Mouse (Mus musculus) splenic B cell, adult 2 months (primary cell): Measurements from ENCODE around the gene Fnbp1.
A peak's percentile ranks its signal among the peaks of the same experiment; 100 is the strongest.

Experiments used
- DNase-seq: peaks from one replicate; pipeline ENCODE4 v3.0.0-alpha.2; 2011; ENCODE audit warnings: low read depth, low spot score
- H3K27me3 ChIP-seq: 2 replicates; pipeline ENCODE4 v1.6.1; 2012; ENCODE audit warnings: mild to moderate bottlenecking, low read length, moderate library complexity, mixed read lengths; ENCODE audit not compliant: control insufficient read depth, poor library complexity, insufficient read depth, severe bottlenecking
- H3K36me3 ChIP-seq: 2 replicates; pipeline ENCODE4 v1.6.1; 2012; ENCODE audit warnings: mild to moderate bottlenecking, low read length, moderate library complexity, mixed read lengths; ENCODE audit not compliant: control insufficient read depth, poor library complexity, insufficient read depth, severe bottlenecking

Fnbp1 gene

DNA sequence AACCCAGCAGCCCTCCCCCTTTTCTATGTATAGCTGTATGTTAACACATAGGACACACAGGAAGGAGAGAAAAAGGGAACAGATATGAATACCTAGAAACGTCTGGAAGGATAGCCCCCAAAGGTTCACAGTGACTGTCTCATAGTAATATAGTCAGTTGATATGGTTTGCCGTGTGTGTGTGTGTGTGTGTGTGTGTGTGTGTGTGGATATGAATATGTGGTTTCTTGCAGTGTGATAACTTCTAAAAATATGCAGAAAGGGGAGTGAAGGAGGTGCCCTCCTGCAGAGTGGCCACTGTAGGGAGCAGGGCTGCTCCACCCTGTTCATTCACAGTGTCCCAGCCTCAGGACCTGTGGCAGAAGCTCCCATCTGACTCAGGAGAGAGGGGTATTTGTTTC, 136.4 kb downstream of the Fnbp1 start:
- no peaks in the 10 kb centered on the region for H3K27me3 ChIP-seq
- DNase-seq: no peak
- H3K36me3 ChIP-seq: no peaks in the 10 kb centered on the region; the same call in 1 of the 2 replicates

GRCm38 (mm10) chr2:31002857-31003256, 139.0 kb downstream of the Fnbp1 start:
- Histone ChIP-seq H3K36me3 (no peaks in the 10 kb centered on the region; the same call in 1 of the 2 replicates), H3K27me3 (no peaks in the 10 kb centered on the region)
- DNase-seq: no peak

DNA sequence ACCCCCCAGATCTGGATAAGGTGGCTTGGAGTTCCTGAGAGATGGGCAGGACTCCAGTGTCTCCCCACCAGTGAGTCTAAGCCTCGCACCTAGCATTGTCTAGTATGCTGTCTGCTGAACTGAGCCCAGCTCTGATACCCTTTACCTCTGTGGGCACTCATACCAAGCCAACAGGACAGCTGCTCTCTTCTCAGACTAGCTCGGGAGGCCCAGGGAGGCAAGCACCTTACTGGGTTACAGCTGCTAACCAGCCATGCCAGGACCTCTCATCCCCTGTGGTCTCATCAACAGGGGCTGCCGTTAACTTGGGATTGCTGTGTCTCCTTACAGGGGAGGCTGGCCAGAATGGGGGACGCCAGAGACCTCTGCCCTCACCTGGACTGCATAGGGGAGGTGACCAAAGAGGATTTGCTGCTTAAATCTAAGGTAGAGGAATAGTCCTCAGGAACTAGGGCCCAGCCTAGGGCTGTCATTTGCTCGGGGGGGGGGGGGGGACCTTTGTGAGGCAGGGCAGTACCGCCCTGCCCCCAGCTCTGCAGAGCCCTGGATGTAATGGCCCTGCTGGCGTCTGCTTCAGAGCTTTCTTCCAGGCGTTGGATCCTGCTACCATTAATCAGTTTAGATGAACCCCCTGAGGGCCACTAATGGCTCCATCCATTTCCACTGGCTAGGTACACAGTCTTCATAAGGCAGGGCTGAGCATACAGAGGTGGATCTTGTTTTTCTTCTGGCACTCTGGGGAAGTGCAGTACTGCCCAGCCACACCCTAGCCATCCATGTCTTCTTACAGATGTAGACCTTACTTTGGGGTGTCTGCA, 143.2 kb downstream of the Fnbp1 start:
- H3K36me3 ChIP-seq: no peaks in the 10 kb centered on the region
- H3K27me3 ChIP-seq: no peaks in the 10 kb centered on the region
- DNase-seq: no peak

DNA sequence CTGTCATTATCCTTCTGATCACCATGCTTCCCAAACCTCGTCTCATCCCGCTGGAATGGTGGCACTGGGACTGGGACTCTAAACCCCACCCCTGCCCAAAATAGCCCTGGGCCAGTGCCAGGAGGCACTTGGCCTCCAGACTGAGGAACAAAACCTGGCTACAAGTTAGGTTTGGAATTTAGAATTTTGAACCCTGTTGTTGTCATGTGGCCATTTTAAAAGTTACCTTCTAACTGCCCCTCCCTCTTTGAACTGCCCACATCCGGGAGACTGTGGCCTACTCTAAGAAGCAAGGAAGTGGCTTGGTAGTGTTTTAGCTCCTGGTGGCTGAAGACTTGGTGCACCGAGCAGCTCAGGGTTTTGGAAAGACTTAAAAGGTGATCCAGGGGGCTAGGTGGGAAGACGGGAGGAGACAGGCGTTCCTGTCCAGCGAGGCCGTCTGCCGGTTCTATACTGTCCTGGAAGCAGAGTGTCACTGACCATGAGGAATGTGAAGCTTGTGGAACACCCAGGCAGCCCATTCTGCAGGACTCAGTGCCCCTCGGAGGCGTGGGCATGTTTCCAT, 146.3 kb downstream of the Fnbp1 start:
- Histone ChIP-seq H3K36me3 (no peaks in the 10 kb centered on the region), H3K27me3 (no peaks in the 10 kb centered on the region)
- no peak for DNase-seq

DNA sequence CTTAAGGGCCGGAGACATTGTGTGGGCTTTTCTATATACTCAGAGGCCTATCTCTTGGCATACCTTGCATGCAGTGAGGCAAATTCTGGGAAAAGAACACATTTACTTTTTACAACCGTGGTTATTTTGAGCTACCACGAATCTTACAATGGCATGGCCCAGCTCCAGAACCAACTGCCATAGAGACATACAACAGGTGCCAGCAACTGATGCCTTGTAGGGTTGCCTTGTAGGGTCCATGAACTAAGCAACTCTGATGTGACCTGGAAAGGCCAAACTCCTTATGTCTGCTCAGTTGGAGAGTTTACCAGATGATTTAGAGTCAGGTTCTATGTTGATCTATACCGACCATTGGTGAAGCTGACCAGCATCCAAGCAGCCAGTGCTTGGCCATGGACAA, 147.0 kb downstream of the Fnbp1 start:
- Histone ChIP-seq H3K27me3 (no peaks in the 10 kb centered on the region), H3K36me3 (no peaks in the 10 kb centered on the region)
- no peak for DNase-seq

DNA sequence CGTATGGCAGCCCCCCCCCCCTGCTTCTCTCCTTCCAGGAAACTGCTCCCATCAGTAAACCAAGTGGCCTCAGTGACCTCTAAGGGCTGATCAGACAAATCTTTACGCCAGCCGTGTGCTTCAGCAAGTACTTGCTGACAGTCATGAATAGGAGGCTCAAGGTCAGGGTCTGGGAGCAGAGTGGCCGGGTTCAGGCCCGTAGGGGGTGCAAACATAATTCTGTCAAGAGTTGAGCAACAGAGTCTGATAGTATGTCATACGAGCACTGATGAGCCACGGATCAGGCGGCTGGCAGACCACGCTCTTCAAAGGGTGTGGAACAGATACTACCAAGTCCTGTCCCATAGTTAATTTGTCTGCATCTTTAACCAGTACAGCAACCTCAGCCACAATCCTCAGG, 151.6 kb downstream of the Fnbp1 start:
- Histone ChIP-seq H3K27me3 (no peaks in the 10 kb centered on the region), H3K36me3 (0 out of 2 replicates have a peak, but pooled peaks cover 2% of the 10 kb centered on the region)
- DNase-seq: no peak

GRCm38 (mm10) chr2:30985111-30986020, 156.4 kb downstream of the Fnbp1 start:
- peak; percentile 34 for DNase-seq
- Histone ChIP-seq H3K27me3 (no peaks in the 10 kb centered on the region), H3K36me3 (0 out of 2 replicates have a peak, but pooled peaks cover 2% of the 10 kb centered on the region)

DNA sequence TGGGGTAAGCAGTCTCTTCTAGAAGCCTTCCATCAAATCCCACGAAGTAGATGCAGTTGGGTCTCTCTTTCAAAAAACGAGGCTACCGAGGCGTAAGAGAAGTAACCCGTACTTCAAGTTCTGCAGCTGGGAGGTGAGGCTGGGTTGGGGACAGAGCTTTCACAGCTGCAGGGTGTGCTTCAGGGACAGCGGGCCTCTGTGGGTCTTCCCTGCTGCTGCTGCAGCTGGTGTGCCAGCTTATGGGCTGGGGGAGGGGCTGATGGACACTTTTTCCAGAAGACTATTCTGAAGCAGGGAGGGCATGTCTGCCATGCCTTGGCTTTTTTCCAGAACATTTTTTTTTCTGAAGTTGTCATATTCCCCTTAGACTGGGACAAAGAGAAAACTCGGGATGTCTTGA, 158.8 kb downstream of the Fnbp1 start:
- peaks cover 3% of the 10 kb centered on the region for H3K36me3 ChIP-seq
- no peaks in the 10 kb centered on the region for H3K27me3 ChIP-seq
- no peak for DNase-seq

- peaks cover 5% of the 10 kb centered on the region for H3K36me3 ChIP-seq
- peak; percentile 100 for DNase-seq
- H3K27me3 ChIP-seq: no peaks in the 10 kb centered on the region
These were observed 159.9 kb downstream of the Fnbp1 start, which contains the start of the genes BC005624 and Usp20 for GRCm38 (mm10) chr2:30981790-30982513. Gene BC005624, minus strand, starts transcription at chr2:30982201. Gene Usp20, plus strand, starts transcription at chr2:30982279.
